Mouse (Mus musculus) fibroblast of lung, adult 2 months (primary cell): ENCODE results near the gene Luc7l3.
"Not testable (repeated sequence)": the region's sequence is repeated elsewhere in the genome, so short reads cannot be mapped to it uniquely, and the experiment has no call there.

Experiments used
- DNase-seq: peaks from one replicate; pipeline ENCODE4 v3.0.0-alpha.2; 2011; ENCODE audit warnings: low read depth

The Luc7l3 gene

GRCm38 (mm10) chr11:94294996-94295845 lies 26.6 kb downstream of the Luc7l3 start:
- DNase-seq: no peak

GRCm38 (mm10) chr11:94290062-94290740 lies 31.6 kb downstream of the Luc7l3 start:
- no peak for DNase-seq

GRCm38 (mm10) chr11:94287105-94287504 lies 34.7 kb downstream of the Luc7l3 start:
- no peak for DNase-seq

- no peak for DNase-seq
These were observed 35.8 kb downstream of the Luc7l3 start for GRCm38 (mm10) chr11:94285886-94286574.

- no peak for DNase-seq
These were observed 38.2 kb downstream of the Luc7l3 start for GRCm38 (mm10) chr11:94283536-94284099.

- no peak for DNase-seq
These were observed 39.5 kb downstream of the Luc7l3 start for GRCm38 (mm10) chr11:94282291-94282690.

GRCm38 (mm10) chr11:94281199-94282181 lies 40.3 kb downstream of the Luc7l3 start, which contains the start of gene Gm21885:
Gm21885 (plus strand) TSS chr11:94281873.
- DNase-seq: no peak

- DNase-seq: peak; percentile 86
These were observed 44.9 kb downstream of the Luc7l3 start for GRCm38 (mm10) chr11:94276869-94277337.

GRCm38 (mm10) chr11:94275686-94276085 lies 46.1 kb downstream of the Luc7l3 start:
- no peak for DNase-seq

- DNase-seq: no peak
These were observed 46.6 kb downstream of the Luc7l3 start for GRCm38 (mm10) chr11:94275226-94275625.

- DNase-seq: no peak
These were observed 47.5 kb downstream of the Luc7l3 start for GRCm38 (mm10) chr11:94274206-94274867.

- DNase-seq: no peak
These were observed 48.5 kb downstream of the Luc7l3 start for GRCm38 (mm10) chr11:94272960-94273927.

- no peak for DNase-seq
These were observed 50.8 kb downstream of the Luc7l3 start for GRCm38 (mm10) chr11:94271015-94271414.

GRCm38 (mm10) chr11:94269906-94270305 lies 51.9 kb downstream of the Luc7l3 start:
- DNase-seq: no peak

- DNase-seq: no peak
These were observed 53.0 kb downstream of the Luc7l3 start for GRCm38 (mm10) chr11:94268761-94269160.

- DNase-seq: not testable (repeated sequence)
These were observed 55.6 kb downstream of the Luc7l3 start for GRCm38 (mm10) chr11:94266155-94266554.

GRCm38 (mm10) chr11:94265134-94265785 lies 56.5 kb downstream of the Luc7l3 start:
- DNase-seq: peak; percentile 63

- DNase-seq: no peak
These were observed 60.0 kb downstream of the Luc7l3 start for GRCm38 (mm10) chr11:94261585-94262370.
